Mouse (Mus musculus) megakaryocyte, embryonic 14.5 days (primary cell): ENCODE data around the gene Yeats4. TPM values are rescaled to one million over a fixed set of nuclear protein-coding genes. Genes with fewer than 3 reads are reported as not detected.

Source experiments
- H3K27me3 ChIP-seq: replicated peaks from 2 replicates; pipeline ENCODE3; 2012; ENCODE audit warnings: inconsistent platforms
- H3K36me3 ChIP-seq: replicated peaks from 2 replicates; pipeline ENCODE3; 2012; ENCODE audit warnings: low read length, inconsistent platforms, mixed read lengths
- H3K4me1 ChIP-seq: 2 replicates; pipeline ENCODE4 v1.6.1; 2012; ENCODE audit warnings: inconsistent platforms
- H3K4me3 ChIP-seq: replicated peaks from 2 replicates; pipeline ENCODE3; 2012; ENCODE audit warnings: moderate library complexity, mild to moderate bottlenecking, inconsistent platforms
- H3K9me3 ChIP-seq: 2 replicates; pipeline ENCODE4 v1.6.1; 2012; ENCODE audit warnings: inconsistent platforms
- FLI1 ChIP-seq: IDR thresholded peaks from 2 replicates; pipeline ENCODE4 v1.6.1; 2012; ENCODE audit warnings: low read length, inconsistent platforms, mixed read lengths
- GATA1 ChIP-seq: IDR thresholded peaks from 3 replicates; pipeline ENCODE4 v1.6.1; 2012; ENCODE audit warnings: mixed read lengths, low read length, inconsistent platforms, borderline replicate concordance
- polyA plus RNA-seq: library from polyadenylated mRNA; stranded (reverse); fragments of >175 nt; gene quantifications from 2 replicates; pipeline ENCODE4 v1.2.3, GENCODE M21; 2012; ENCODE audit warnings: low replicate concordance; ENCODE audit not compliant: insufficient read depth

The Yeats4 gene
- polyA plus RNA-seq, 1 experiment: 109 TPM

GRCm38 (mm10) chr10:117173566-117174438 is 50.5 kb downstream of the Yeats4 start:
- Histone ChIP-seq H3K4me3 (no peak overlapping the region), H3K27me3 (peaks cover 4% of the 10 kb centered on the region), H3K9me3 (no peaks in the 10 kb centered on the region), H3K36me3 (no peaks in the 10 kb centered on the region), H3K4me1 (peaks cover 9% of the 10 kb centered on the region)
- TF ChIP-seq GATA1 (no peak), FLI1 (no peak)

GRCm38 (mm10) chr10:117173111-117173510 is 51.2 kb downstream of the Yeats4 start:
- no peak for TF ChIP-seq GATA1
- TF ChIP-seq FLI1: no peak
- no peak overlapping the region for H3K4me3 ChIP-seq
- no peaks in the 10 kb centered on the region for H3K36me3 ChIP-seq
- no peaks in the 10 kb centered on the region for H3K9me3 ChIP-seq
- peaks cover 4% of the 10 kb centered on the region for H3K27me3 ChIP-seq
- peaks cover 13% of the 10 kb centered on the region for H3K4me1 ChIP-seq

- Histone ChIP-seq H3K36me3 (no peaks in the 10 kb centered on the region), H3K27me3 (peaks cover 4% of the 10 kb centered on the region), H3K4me3 (no peak overlapping the region), H3K9me3 (no peaks in the 10 kb centered on the region), H3K4me1 (peaks cover 16% of the 10 kb centered on the region)
- TF ChIP-seq FLI1: no peak
- no peak for TF ChIP-seq GATA1
Observed at GRCm38 (mm10) chr10:117172069-117172468, 52.2 kb downstream of the Yeats4 start.

GRCm38 (mm10) chr10:117166785-117167425 is 57.4 kb downstream of the Yeats4 start:
- Histone ChIP-seq H3K27me3 (peaks cover 13% of the 10 kb centered on the region), H3K4me3 (no peak overlapping the region), H3K4me1 (peaks cover 14% of the 10 kb centered on the region), H3K9me3 (no peaks in the 10 kb centered on the region), H3K36me3 (no peaks in the 10 kb centered on the region)
- TF ChIP-seq FLI1: no peak
- no peak for TF ChIP-seq GATA1

Other genes with a start within 250 kb of the Yeats4 start
- not detected in 2 replicates for gene Best3, start 238.2 kb downstream of the Yeats4 start, polyA plus RNA-seq
- gene Lrrc10, start 179.2 kb downstream of the Yeats4 start, polyA plus RNA-seq: not detected in 2 replicates
- gene Cct2, start 160.7 kb downstream of the Yeats4 start, polyA plus RNA-seq: 3.6 and 19.1 TPM in 2 replicates
- 0.75 and 1.5 TPM in 2 replicates for gene Frs2, start 76.0 kb downstream of the Yeats4 start, polyA plus RNA-seq
- gene 9530003J23Rik, start 14.2 kb upstream of the Yeats4 start, polyA plus RNA-seq: not detected in 2 replicates
- 5.8 and 101 TPM in 2 replicates for gene Lyz2, start 57.8 kb upstream of the Yeats4 start, polyA plus RNA-seq
- not detected in 2 replicates for gene Lyz1, start 68.4 kb upstream of the Yeats4 start, polyA plus RNA-seq
- gene Cpsf6, start 155.5 kb upstream of the Yeats4 start, polyA plus RNA-seq: 77.6 and 434 TPM in 2 replicates